Mouse (Mus musculus) intestine, embryonic 15.5 days (tissue): ENCODE results near the gene Pitpnc1. TPM values are rescaled to one million over a fixed set of nuclear protein-coding genes. Genes with fewer than 3 reads are reported as not detected.
A peak's percentile ranks its signal among the peaks of the same experiment; 100 is the strongest.
"Not testable (repeated sequence)": the region's sequence is repeated elsewhere in the genome, so short reads cannot be mapped to it uniquely, and the experiment has no call there.

Experiments
- ATAC-seq: fragments of 200-750 bp; cut with Nextera tagmentation; 2 replicates; pipeline ENCODE4 v1.8.0; 2017; ENCODE audit warnings: moderate TSS enrichment, moderate library complexity
- H3K27ac ChIP-seq: fragments of 300-500 bp; sonication (generic); 2 replicates; pipeline ENCODE4 v1.5.1; 2015; ENCODE audit warnings: mild to moderate bottlenecking, inconsistent platforms
- H3K27me3 ChIP-seq: fragments of 300-500 bp; sonication (generic); replicated peaks from 2 replicates; pipeline ENCODE4 v1.6.1; 2015; ENCODE audit warnings: inconsistent platforms
- H3K36me3 ChIP-seq: fragments of 300-500 bp; sonication (generic); 2 replicates; pipeline ENCODE4 v1.6.1; 2015; ENCODE audit warnings: inconsistent platforms
- H3K4me1 ChIP-seq: fragments of 300-500 bp; sonication (generic); replicated peaks from 2 replicates; pipeline ENCODE4 v1.6.1; 2015; ENCODE audit warnings: inconsistent platforms
- H3K4me2 ChIP-seq: fragments of 300-500 bp; sonication (generic); replicated peaks from 2 replicates; pipeline ENCODE4 v1.6.1; 2015; ENCODE audit warnings: mild to moderate bottlenecking, inconsistent platforms
- H3K4me3 ChIP-seq: fragments of 300-500 bp; sonication (generic); replicated peaks from 2 replicates; pipeline ENCODE4 v1.5.1; 2015; ENCODE audit warnings: inconsistent platforms
- H3K9ac ChIP-seq: fragments of 300-500 bp; sonication (generic); 2 replicates; pipeline ENCODE4 v1.6.1; 2015; ENCODE audit warnings: inconsistent platforms
- H3K9me3 ChIP-seq: fragments of 300-500 bp; sonication (generic); 2 replicates; pipeline ENCODE4 v1.6.1; 2016; ENCODE audit warnings: inconsistent platforms
- WGBS: fragments of 180-500 bp; shearing (Covaris S2); methylation state at CpG from one replicate; pipeline ENCODE4 v1.1.7; 2015; 5-methylcytosine and 5-hydroxymethylcytosine counted together
- polyA plus RNA-seq: library from polyadenylated mRNA; unstranded; fragments of >200 nt; fragmentation: Nextera tagmentation; extraction: Ambion mirVana; gene quantifications from 2 replicates; pipeline ENCODE4 v1.2.1, GENCODE M21; 2015

Gene Pitpnc1
- 13.3 and 14.2 TPM in 2 replicates for polyA plus RNA-seq

GRCm38 (mm10) chr11:107470521-107471041, at the start of gene Pitpnc1:
TSS of gene Pitpnc1 (minus strand) at chr11:107470699.
- WGBS = under 1% methylated on average over 37 of the region's 37 CpGs
- ATAC-seq = peak; percentile 89
- Histone ChIP-seq H3K4me3 (peak within 1 kb of the TSS; percentile 78), H3K9me3 (no peaks in the 10 kb centered on the region), H3K36me3 (no peaks in the 10 kb centered on the region), H3K4me2 (peak within 1 kb of the TSS; percentile 88), H3K9ac (peak within 1 kb of the TSS; percentile 80), H3K27me3 (no peaks in the 10 kb centered on the region), H3K27ac (peak within 1 kb of the TSS; percentile 92), H3K4me1 (peaks cover 16% of the 10 kb centered on the region)

- Histone ChIP-seq H3K4me3 (no peak overlapping the region), H3K4me1 (no peaks in the 10 kb centered on the region), H3K27me3 (no peaks in the 10 kb centered on the region), H3K9ac (no peak overlapping the region), H3K9me3 (no peaks in the 10 kb centered on the region), H3K4me2 (no peak overlapping the region), H3K36me3 (no peaks in the 10 kb centered on the region), H3K27ac (no peak overlapping the region)
- WGBS = 54% methylated on average over 5 of the region's 5 CpGs
- ATAC-seq = peak; percentile 34; the same call in 1 of the 2 replicates
Observed at GRCm38 (mm10) chr11:107518645-107519429, 48.3 kb upstream of the Pitpnc1 start.

GRCm38 (mm10) chr11:107516387-107516786, 45.9 kb upstream of the Pitpnc1 start:
- WGBS = 84% methylated on average over 2 of the region's 2 CpGs
- no peak overlapping the region for H3K4me2 ChIP-seq
- H3K9me3 ChIP-seq = no peaks in the 10 kb centered on the region
- no peaks in the 10 kb centered on the region for H3K4me1 ChIP-seq
- H3K27ac ChIP-seq = no peak overlapping the region
- H3K4me3 ChIP-seq = no peak overlapping the region
- H3K27me3 ChIP-seq = no peaks in the 10 kb centered on the region
- no peaks in the 10 kb centered on the region for H3K36me3 ChIP-seq
- no peak for ATAC-seq
- H3K9ac ChIP-seq = no peak overlapping the region

GRCm38 (mm10) chr11:107513047-107513446, 42.5 kb upstream of the Pitpnc1 start:
- H3K9ac ChIP-seq = no peak overlapping the region
- 66% methylated on average over 10 of the region's 10 CpGs for WGBS
- no peak for ATAC-seq

GRCm38 (mm10) chr11:107511954-107512353, 41.5 kb upstream of the Pitpnc1 start:
- not testable (repeated sequence) for H3K9me3 ChIP-seq, H3K36me3 ChIP-seq, H3K4me1 ChIP-seq, H3K9ac ChIP-seq, H3K4me2 ChIP-seq, H3K4me3 ChIP-seq, H3K27me3 ChIP-seq, H3K27ac ChIP-seq, ATAC-seq
- 41% methylated on average over 5 of the region's 5 CpGs for WGBS

More at GRCm38 (mm10) chr11:107513047-107513446, 42.5 kb upstream of the Pitpnc1 start:
- H3K36me3 ChIP-seq = no peaks in the 10 kb centered on the region
- H3K9me3 ChIP-seq = no peaks in the 10 kb centered on the region
- H3K27ac ChIP-seq = no peak overlapping the region
- peaks cover 6% of the 10 kb centered on the region; the same call in 1 of the 2 replicates for H3K4me1 ChIP-seq
- no peak overlapping the region for H3K4me3 ChIP-seq
- no peaks in the 10 kb centered on the region for H3K27me3 ChIP-seq
- H3K4me2 ChIP-seq = no peak overlapping the region

GRCm38 (mm10) chr11:107510362-107511269, 40.1 kb upstream of the Pitpnc1 start:
- 8% methylated on average over 18 of the region's 18 CpGs for WGBS
- ATAC-seq = peak; percentile 68
- Histone ChIP-seq H3K27ac (no peak overlapping the region), H3K36me3 (no peaks in the 10 kb centered on the region), H3K4me3 (0 out of 2 replicates have a peak overlapping the region, but pooled peaks have one; percentile 10), H3K9ac (no peak overlapping the region), H3K4me1 (peaks cover 6% of the 10 kb centered on the region; the same call in 1 of the 2 replicates), H3K4me2 (peak overlapping the region; percentile 56), H3K9me3 (no peaks in the 10 kb centered on the region), H3K27me3 (no peaks in the 10 kb centered on the region)

GRCm38 (mm10) chr11:107509631-107510338, 39.3 kb upstream of the Pitpnc1 start:
- H3K4me2 ChIP-seq = no peak overlapping the region
- H3K27ac ChIP-seq = no peak overlapping the region
- H3K4me1 ChIP-seq = peaks cover 6% of the 10 kb centered on the region; the same call in 1 of the 2 replicates
- H3K4me3 ChIP-seq = no peak overlapping the region
- no peaks in the 10 kb centered on the region for H3K27me3 ChIP-seq
- H3K36me3 ChIP-seq = no peaks in the 10 kb centered on the region
- peak; percentile 31 for ATAC-seq
- 21% methylated on average over 11 of the region's 11 CpGs for WGBS
- no peak overlapping the region for H3K9ac ChIP-seq
- no peaks in the 10 kb centered on the region for H3K9me3 ChIP-seq

GRCm38 (mm10) chr11:107506260-107506659, 35.8 kb upstream of the Pitpnc1 start:
- Histone ChIP-seq H3K27ac (no peak overlapping the region), H3K27me3 (no peaks in the 10 kb centered on the region), H3K4me2 (no peak overlapping the region), H3K4me3 (no peak overlapping the region), H3K36me3 (no peaks in the 10 kb centered on the region), H3K9ac (no peak overlapping the region), H3K9me3 (no peaks in the 10 kb centered on the region), H3K4me1 (peaks cover 6% of the 10 kb centered on the region; the same call in 1 of the 2 replicates)
- ATAC-seq = no peak
- WGBS = 67% methylated on average over 1 of the region's 1 CpGs

- H3K36me3 ChIP-seq, H3K9me3 ChIP-seq, H3K4me3 ChIP-seq, H3K4me1 ChIP-seq, H3K27ac ChIP-seq, H3K27me3 ChIP-seq, H3K9ac ChIP-seq, ATAC-seq, H3K4me2 ChIP-seq: not testable (repeated sequence)
- 88% methylated on average over 3 of the region's 4 CpGs for WGBS
Observed at GRCm38 (mm10) chr11:107504364-107504763, 33.9 kb upstream of the Pitpnc1 start.

GRCm38 (mm10) chr11:107502801-107503200, 32.3 kb upstream of the Pitpnc1 start:
- Histone ChIP-seq H3K9ac (no peak overlapping the region), H3K4me2 (no peak overlapping the region), H3K4me1 (no peaks in the 10 kb centered on the region), H3K36me3 (peaks cover 10% of the 10 kb centered on the region; the same call in 1 of the 2 replicates), H3K9me3 (no peaks in the 10 kb centered on the region), H3K27me3 (no peaks in the 10 kb centered on the region), H3K27ac (no peak overlapping the region), H3K4me3 (no peak overlapping the region)
- 81% methylated on average over 8 of the region's 8 CpGs for WGBS
- ATAC-seq = no peak

GRCm38 (mm10) chr11:107484341-107484740, 13.8 kb upstream of the Pitpnc1 start:
- Histone ChIP-seq H3K4me2 (no peak overlapping the region), H3K4me1 (peaks cover 13% of the 10 kb centered on the region), H3K36me3 (peaks cover 19% of the 10 kb centered on the region), H3K9me3 (no peaks in the 10 kb centered on the region), H3K4me3 (no peak overlapping the region), H3K9ac (no peak overlapping the region), H3K27ac (no peak overlapping the region), H3K27me3 (no peaks in the 10 kb centered on the region)
- no peak for ATAC-seq
- WGBS = 91% methylated on average over 3 of the region's 3 CpGs
